Mouse (Mus musculus): ENCODE data around the gene Xrn2. TPM values are rescaled to one million over a fixed set of nuclear protein-coding genes. Genes with fewer than 3 reads are reported as not detected.

Xrn2 gene
- 93.4 and 95.3 TPM in 2 replicates for polyA plus RNA-seq (2016; fragmentation: Nextera tagmentation; extraction: Ambion mirVana)

- Histone ChIP-seq H3K4me1 (replicated peaks) (peaks cover 18% of the 10 kb centered on the region), H3K27me3 (no peaks in the 10 kb centered on the region), H3K4me3 (replicated peaks) (peak within 1 kb of the TSS; percentile 70), H3K36me3 (peaks cover 8% of the 10 kb centered on the region; the same call in 1 of the 2 replicates), H3K27ac (peak within 1 kb of the TSS; percentile 99), H3K4me2 (peak within 1 kb of the TSS; percentile 78), H3K9ac (replicated peaks) (peak within 1 kb of the TSS; percentile 81), H3K9me3 (no peaks in the 10 kb centered on the region)
- under 1% methylated on average over 37 of the region's 37 CpGs for WGBS
- peak; percentile 94 for ATAC-seq (ENCODE audit: insufficient number of reproducible peaks, insufficient read depth, low FRiP score, low TSS enrichment, low read depth)
Observed at GRCm38 (mm10) chr2:147012623-147013184, at the start of gene Xrn2. Gene Xrn2 (plus strand): TSS chr2:147012996.

- Histone ChIP-seq H3K9ac (replicated peaks) (no peak overlapping the region), H3K4me3 (replicated peaks) (no peak overlapping the region), H3K27ac (no peak overlapping the region), H3K4me1 (replicated peaks) (no peaks in the 10 kb centered on the region), H3K9me3 (no peaks in the 10 kb centered on the region), H3K27me3 (no peaks in the 10 kb centered on the region), H3K36me3 (peaks cover 7% of the 10 kb centered on the region; the same call in 1 of the 2 replicates), H3K4me2 (no peak overlapping the region)
- WGBS, result 79% methylated on average over 3 of the region's 3 CpGs
- no peak for ATAC-seq (ENCODE audit: insufficient number of reproducible peaks, insufficient read depth, low FRiP score, low TSS enrichment, low read depth)
Observed at GRCm38 (mm10) chr2:146975024-146975423, 37.8 kb upstream of the Xrn2 start.

DNA sequence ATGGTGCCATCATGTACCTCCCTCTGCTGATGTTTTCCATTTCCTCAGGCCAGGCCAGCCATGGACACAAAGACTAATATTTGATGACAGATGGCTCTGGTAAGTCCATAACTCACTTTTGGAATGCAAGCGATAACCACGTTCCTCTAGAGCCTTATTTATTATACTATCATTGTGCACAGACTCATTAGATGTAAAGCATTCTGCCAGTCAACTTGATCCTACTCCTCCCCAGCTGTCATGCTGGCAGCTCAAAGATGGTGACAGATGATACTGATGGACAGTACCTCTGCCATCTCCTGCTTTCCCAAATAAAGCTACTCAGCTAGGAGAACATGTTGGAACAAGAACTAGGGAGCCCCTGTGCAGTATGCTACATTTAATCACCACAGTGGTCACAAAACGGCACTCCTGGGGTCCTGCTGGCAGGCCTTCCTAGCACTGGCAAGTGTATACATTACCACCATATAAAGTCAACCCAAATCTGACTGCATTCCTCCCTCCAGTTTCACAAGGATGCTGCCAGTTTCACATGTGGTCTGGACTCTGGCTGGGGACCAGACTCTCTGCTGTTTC is 37.3 kb upstream of the Xrn2 start:
- ATAC-seq (ENCODE audit: insufficient number of reproducible peaks, insufficient read depth, low FRiP score, low TSS enrichment, low read depth), result no peak

GRCm38 (mm10) chr2:146982786-146983185 is 30.0 kb upstream of the Xrn2 start:
- Histone ChIP-seq H3K27me3 (no peaks in the 10 kb centered on the region), H3K36me3 (no peaks in the 10 kb centered on the region), H3K9me3 (no peaks in the 10 kb centered on the region), H3K4me3 (replicated peaks) (no peak overlapping the region), H3K9ac (replicated peaks) (no peak overlapping the region), H3K27ac (no peak overlapping the region), H3K4me2 (no peak overlapping the region), H3K4me1 (replicated peaks) (no peaks in the 10 kb centered on the region)
- ATAC-seq (ENCODE audit: insufficient number of reproducible peaks, insufficient read depth, low FRiP score, low TSS enrichment, low read depth), result no peak
- WGBS, result 90% methylated on average over 2 of the region's 2 CpGs

More for the DNA sequence above, 37.3 kb upstream of the Xrn2 start:
- Histone ChIP-seq H3K27ac (no peak overlapping the region), H3K9me3 (no peaks in the 10 kb centered on the region), H3K4me2 (no peak overlapping the region), H3K36me3 (peaks cover 2% of the 10 kb centered on the region; the same call in 1 of the 2 replicates), H3K4me1 (replicated peaks) (no peaks in the 10 kb centered on the region), H3K4me3 (replicated peaks) (no peak overlapping the region), H3K9ac (replicated peaks) (no peak overlapping the region), H3K27me3 (no peaks in the 10 kb centered on the region)
- 73% methylated on average over 3 of the region's 3 CpGs for WGBS

DNA sequence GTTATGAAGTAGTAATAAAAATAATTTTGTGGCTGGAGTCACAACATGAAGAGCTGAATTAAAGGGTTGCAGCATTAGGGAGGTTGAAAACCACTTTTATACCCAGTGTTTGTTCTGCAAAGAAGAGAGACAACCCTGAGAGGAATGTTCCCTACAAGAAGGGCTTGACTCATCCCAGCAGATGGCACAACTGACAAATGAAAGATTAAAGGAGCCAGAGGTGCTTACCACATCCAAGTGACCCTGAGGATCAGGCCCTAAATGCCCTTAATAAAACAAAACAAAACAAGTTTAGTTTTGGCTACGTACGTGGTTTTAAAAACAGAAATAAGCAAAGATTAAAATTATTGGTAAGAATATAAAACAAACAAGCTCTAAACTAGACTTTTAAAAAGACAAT is 28.0 kb upstream of the Xrn2 start:
- ATAC-seq (ENCODE audit: insufficient number of reproducible peaks, insufficient read depth, low FRiP score, low TSS enrichment, low read depth), result no peak
- Histone ChIP-seq H3K4me2 (no peak overlapping the region), H3K36me3 (no peaks in the 10 kb centered on the region), H3K27me3 (no peaks in the 10 kb centered on the region), H3K9me3 (no peaks in the 10 kb centered on the region), H3K4me3 (replicated peaks) (no peak overlapping the region), H3K9ac (replicated peaks) (no peak overlapping the region), H3K27ac (no peak overlapping the region), H3K4me1 (replicated peaks) (no peaks in the 10 kb centered on the region)
- 86% methylated on average over 2 of the region's 2 CpGs for WGBS

GRCm38 (mm10) chr2:146985807-146986206 is 27.0 kb upstream of the Xrn2 start:
- H3K36me3 ChIP-seq, result no peaks in the 10 kb centered on the region
- no peak for ATAC-seq (ENCODE audit: insufficient number of reproducible peaks, insufficient read depth, low FRiP score, low TSS enrichment, low read depth)
- H3K27ac ChIP-seq, result no peak overlapping the region
- H3K27me3 ChIP-seq, result no peaks in the 10 kb centered on the region
- H3K4me1 ChIP-seq (replicated peaks), result no peaks in the 10 kb centered on the region
- H3K4me2 ChIP-seq, result no peak overlapping the region
- H3K9me3 ChIP-seq, result no peaks in the 10 kb centered on the region
- H3K9ac ChIP-seq (replicated peaks), result no peak overlapping the region
- WGBS, result 83% methylated on average over 1 of the region's 1 CpGs
- no peak overlapping the region for H3K4me3 ChIP-seq (replicated peaks)

DNA sequence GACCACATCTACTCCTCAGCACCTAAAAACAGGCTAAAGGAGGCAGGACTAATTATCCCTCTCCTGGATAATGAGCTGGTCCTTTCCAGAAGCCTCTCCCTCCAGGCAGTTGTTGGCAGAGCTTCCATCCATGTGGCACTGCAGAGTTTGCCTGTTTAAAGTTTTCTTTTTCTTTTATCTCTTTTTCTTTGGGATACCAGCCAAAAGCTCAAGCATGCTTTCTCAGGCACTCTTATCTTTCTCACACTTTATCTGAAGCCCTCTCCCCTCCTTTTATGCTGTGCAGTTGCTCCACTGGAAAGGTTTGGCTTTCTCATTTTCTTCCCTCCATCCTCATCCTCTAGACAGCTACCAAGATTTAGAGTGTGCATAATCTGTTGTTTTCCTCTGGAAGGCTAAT is 26.4 kb upstream of the Xrn2 start:
- no peak for ATAC-seq (ENCODE audit: insufficient number of reproducible peaks, insufficient read depth, low FRiP score, low TSS enrichment, low read depth)
- Histone ChIP-seq H3K9ac (replicated peaks) (no peak overlapping the region), H3K27ac (no peak overlapping the region)

DNA sequence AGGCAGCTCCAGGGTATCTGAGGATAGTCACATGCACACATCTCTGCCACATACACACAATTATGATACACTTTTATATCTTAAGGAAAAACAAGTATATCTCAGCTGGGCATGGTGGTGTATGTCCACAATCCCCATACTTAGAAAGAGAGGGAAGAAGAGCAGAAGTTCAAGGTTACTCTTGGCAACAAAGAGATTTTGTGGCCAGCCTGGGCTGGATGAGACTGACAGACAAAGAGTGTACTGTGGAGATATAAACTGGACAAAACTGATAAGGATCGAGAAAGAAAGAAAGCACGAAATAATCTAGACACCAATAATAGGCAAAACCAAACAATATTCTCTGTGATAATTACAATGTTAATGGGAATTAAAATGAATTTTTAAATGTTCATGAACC is 5.5 kb upstream of the Xrn2 start:
- Histone ChIP-seq H3K9ac (replicated peaks) (no peak overlapping the region), H3K9me3 (no peaks in the 10 kb centered on the region), H3K36me3 (peaks cover 3% of the 10 kb centered on the region; the same call in 1 of the 2 replicates), H3K4me3 (replicated peaks) (no peak overlapping the region), H3K4me2 (no peak overlapping the region), H3K4me1 (replicated peaks) (peaks cover 9% of the 10 kb centered on the region), H3K27ac (no peak overlapping the region), H3K27me3 (no peaks in the 10 kb centered on the region)
- 92% methylated on average over 2 of the region's 2 CpGs for WGBS
- ATAC-seq (ENCODE audit: insufficient number of reproducible peaks, insufficient read depth, low FRiP score, low TSS enrichment, low read depth), result no peak

More for the DNA sequence above, 26.4 kb upstream of the Xrn2 start:
- Histone ChIP-seq H3K4me1 (replicated peaks) (no peaks in the 10 kb centered on the region), H3K4me2 (no peak overlapping the region), H3K36me3 (no peaks in the 10 kb centered on the region), H3K27me3 (no peaks in the 10 kb centered on the region), H3K4me3 (replicated peaks) (no peak overlapping the region), H3K9me3 (no peaks in the 10 kb centered on the region)

GRCm38 (mm10) chr2:147009084-147009483 is 3.7 kb upstream of the Xrn2 start:
- Histone ChIP-seq H3K4me3 (replicated peaks) (no peak overlapping the region), H3K9ac (replicated peaks) (no peak overlapping the region), H3K4me2 (no peak overlapping the region), H3K36me3 (peaks cover 3% of the 10 kb centered on the region; the same call in 1 of the 2 replicates), H3K27me3 (no peaks in the 10 kb centered on the region), H3K27ac (no peak overlapping the region), H3K4me1 (replicated peaks) (peaks cover 9% of the 10 kb centered on the region), H3K9me3 (no peaks in the 10 kb centered on the region)
- ATAC-seq (ENCODE audit: insufficient number of reproducible peaks, insufficient read depth, low FRiP score, low TSS enrichment, low read depth), result no peak

GRCm38 (mm10) chr2:147010141-147010540 is 2.7 kb upstream of the Xrn2 start:
- no peaks in the 10 kb centered on the region for H3K27me3 ChIP-seq
- H3K4me1 ChIP-seq (replicated peaks), result peaks cover 16% of the 10 kb centered on the region
- H3K36me3 ChIP-seq, result peaks cover 3% of the 10 kb centered on the region; the same call in 1 of the 2 replicates
- no peaks in the 10 kb centered on the region for H3K9me3 ChIP-seq
- H3K9ac ChIP-seq (replicated peaks), result no peak overlapping the region
- H3K4me2 ChIP-seq, result no peak overlapping the region
- WGBS, result 91% methylated on average over 4 of the region's 4 CpGs
- ATAC-seq (ENCODE audit: insufficient number of reproducible peaks, insufficient read depth, low FRiP score, low TSS enrichment, low read depth), result no peak
- H3K4me3 ChIP-seq (replicated peaks), result no peak overlapping the region
- no peak overlapping the region for H3K27ac ChIP-seq

DNA sequence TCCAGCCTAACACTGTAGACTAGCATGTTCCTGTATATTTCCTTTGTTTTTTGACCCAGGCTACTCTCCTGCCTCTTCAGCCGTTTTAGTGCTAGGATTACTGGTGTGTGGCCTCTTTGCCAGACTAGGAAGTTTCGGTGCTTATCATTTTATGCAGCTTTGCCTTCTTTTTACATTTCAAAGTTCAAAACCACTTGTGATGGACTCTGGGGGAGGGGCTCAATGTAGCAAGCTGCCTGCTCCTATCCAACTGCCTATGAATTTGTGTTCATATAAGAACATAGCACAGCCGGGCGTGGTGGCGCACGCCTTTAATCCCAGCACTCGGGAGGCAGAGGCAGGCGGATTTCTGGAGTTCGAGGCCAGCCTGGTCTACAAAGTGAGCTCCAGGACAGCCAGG is 1.8 kb upstream of the Xrn2 start:
- WGBS, result 93% methylated on average over 9 of the region's 9 CpGs
- no peak for ATAC-seq (ENCODE audit: insufficient number of reproducible peaks, insufficient read depth, low FRiP score, low TSS enrichment, low read depth)
- no peaks in the 10 kb centered on the region for H3K27me3 ChIP-seq
- no peak overlapping the region for H3K4me3 ChIP-seq (replicated peaks)
- no peak overlapping the region for H3K9ac ChIP-seq (replicated peaks)
- H3K4me1 ChIP-seq (replicated peaks), result peaks cover 18% of the 10 kb centered on the region
- H3K36me3 ChIP-seq, result peaks cover 3% of the 10 kb centered on the region; the same call in 1 of the 2 replicates
- H3K27ac ChIP-seq, result no peak overlapping the region
- H3K9me3 ChIP-seq, result no peaks in the 10 kb centered on the region
- no peak overlapping the region for H3K4me2 ChIP-seq
